Mouse (Mus musculus): ENCODE data around the gene Spata45. TPM values are rescaled to one million over a fixed set of nuclear protein-coding genes. Genes with fewer than 3 reads are reported as not detected.
A peak's percentile ranks its signal among the peaks of the same experiment; 100 is the strongest.

Spata45 gene
- polyA plus RNA-seq, 1 experiment from 2014 or later: not detected

GRCm38 (mm10) chr1:191046231-191046824 is 9.9 kb downstream of the Spata45 start:
- 71% methylated on average over 7 of the region's 7 CpGs for WGBS
- H3K36me3 ChIP-seq: no peaks in the 10 kb centered on the region
- no peaks in the 10 kb centered on the region for H3K27me3 ChIP-seq
- no peaks in the 10 kb centered on the region for H3K9me3 ChIP-seq (replicated peaks)
- H3K4me3 ChIP-seq: no peak overlapping the region
- H3K4me1 ChIP-seq: no peaks in the 10 kb centered on the region
- no peak overlapping the region for H3K4me2 ChIP-seq (replicated peaks)
- ATAC-seq (ENCODE audit: low FRiP score): no peak
- no peak overlapping the region for H3K27ac ChIP-seq
- no peak overlapping the region for H3K9ac ChIP-seq

GRCm38 (mm10) chr1:191053555-191053954 is 17.1 kb downstream of the Spata45 start:
- Histone ChIP-seq H3K36me3 (no peaks in the 10 kb centered on the region), H3K4me1 (no peaks in the 10 kb centered on the region), H3K4me3 (no peak overlapping the region), H3K27me3 (no peaks in the 10 kb centered on the region), H3K4me2 (replicated peaks) (no peak overlapping the region), H3K27ac (no peak overlapping the region), H3K9me3 (replicated peaks) (no peaks in the 10 kb centered on the region), H3K9ac (no peak overlapping the region)
- 87% methylated on average over 3 of the region's 3 CpGs for WGBS
- no peak for ATAC-seq (ENCODE audit: low FRiP score)

DNA sequence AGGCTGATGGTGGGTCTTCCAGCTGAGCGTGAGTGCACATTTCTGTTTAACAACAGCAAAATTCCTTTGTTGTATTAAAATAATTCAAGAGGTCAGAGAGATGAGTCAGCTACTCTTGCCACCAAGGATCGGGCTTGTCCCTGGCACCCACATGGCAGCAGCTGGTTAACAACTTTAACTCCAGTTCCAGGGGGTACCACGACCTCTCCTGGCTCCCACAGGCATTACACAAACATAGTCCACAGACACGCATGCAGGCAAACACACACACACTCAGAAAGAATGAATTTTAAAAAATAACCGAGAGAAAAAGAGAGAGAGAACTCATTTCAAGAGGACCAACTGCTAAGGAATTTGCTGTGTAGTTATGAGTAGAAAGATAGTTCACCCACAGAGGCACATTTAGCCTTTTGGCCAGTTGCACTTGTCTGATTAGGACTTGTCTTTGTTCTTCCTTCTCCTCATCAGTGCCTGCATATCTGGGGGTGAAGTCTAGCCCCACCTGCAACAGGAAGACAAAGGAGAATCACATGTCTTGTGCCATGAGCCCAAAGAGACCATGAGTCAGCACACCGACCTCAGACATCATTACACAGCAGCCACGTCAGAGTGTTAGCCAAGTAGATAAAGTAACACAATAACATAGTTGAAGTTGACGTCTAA is 18.6 kb downstream of the Spata45 start:
- Histone ChIP-seq H3K4me2 (replicated peaks) (no peak overlapping the region), H3K27me3 (no peaks in the 10 kb centered on the region), H3K9me3 (replicated peaks) (no peaks in the 10 kb centered on the region), H3K27ac (no peak overlapping the region), H3K4me1 (no peaks in the 10 kb centered on the region), H3K4me3 (no peak overlapping the region), H3K9ac (no peak overlapping the region), H3K36me3 (no peaks in the 10 kb centered on the region)
- 77% methylated on average over 8 of the region's 8 CpGs for WGBS
- ATAC-seq (ENCODE audit: low FRiP score): no peak

- H3K36me3 ChIP-seq: no peaks in the 10 kb centered on the region
- no peak overlapping the region for H3K9ac ChIP-seq
- H3K4me2 ChIP-seq (replicated peaks): no peak overlapping the region
- no peaks in the 10 kb centered on the region for H3K27me3 ChIP-seq
- WGBS: 66% methylated on average over 2 of the region's 2 CpGs
- H3K27ac ChIP-seq: no peak overlapping the region
- no peak overlapping the region for H3K4me3 ChIP-seq
- H3K9me3 ChIP-seq (replicated peaks): no peaks in the 10 kb centered on the region
- ATAC-seq (ENCODE audit: low FRiP score): no peak
- no peaks in the 10 kb centered on the region for H3K4me1 ChIP-seq
These were observed 19.1 kb downstream of the Spata45 start for GRCm38 (mm10) chr1:191055533-191055873.

DNA sequence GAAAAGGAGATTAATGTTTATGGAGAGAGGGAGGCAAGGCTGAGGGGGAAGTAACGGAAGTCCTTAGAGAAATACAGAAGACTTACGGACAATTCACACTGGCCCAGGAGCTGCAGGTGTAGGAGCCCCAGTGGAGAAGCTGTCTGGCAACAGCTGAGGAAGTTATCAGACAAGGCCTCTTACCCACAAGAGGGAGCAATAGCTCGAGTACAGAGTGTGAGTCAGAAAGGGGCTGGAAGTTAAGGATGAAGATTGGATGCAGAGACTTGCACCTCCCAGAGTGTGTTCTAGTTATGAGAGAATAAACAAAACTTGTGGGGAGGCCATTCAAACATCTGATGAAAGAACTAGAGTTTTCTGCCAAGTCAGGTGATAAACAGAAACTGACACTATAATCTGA is 21.0 kb downstream of the Spata45 start:
- Histone ChIP-seq H3K27ac (no peak overlapping the region), H3K4me1 (peaks cover 7% of the 10 kb centered on the region), H3K27me3 (no peaks in the 10 kb centered on the region; the same call in 1 of the 2 replicates), H3K36me3 (no peaks in the 10 kb centered on the region), H3K4me2 (replicated peaks) (no peak overlapping the region), H3K9ac (no peak overlapping the region), H3K4me3 (no peak overlapping the region), H3K9me3 (replicated peaks) (no peaks in the 10 kb centered on the region)
- 71% methylated on average over 3 of the region's 3 CpGs for WGBS
- no peak for ATAC-seq (ENCODE audit: low FRiP score)

DNA sequence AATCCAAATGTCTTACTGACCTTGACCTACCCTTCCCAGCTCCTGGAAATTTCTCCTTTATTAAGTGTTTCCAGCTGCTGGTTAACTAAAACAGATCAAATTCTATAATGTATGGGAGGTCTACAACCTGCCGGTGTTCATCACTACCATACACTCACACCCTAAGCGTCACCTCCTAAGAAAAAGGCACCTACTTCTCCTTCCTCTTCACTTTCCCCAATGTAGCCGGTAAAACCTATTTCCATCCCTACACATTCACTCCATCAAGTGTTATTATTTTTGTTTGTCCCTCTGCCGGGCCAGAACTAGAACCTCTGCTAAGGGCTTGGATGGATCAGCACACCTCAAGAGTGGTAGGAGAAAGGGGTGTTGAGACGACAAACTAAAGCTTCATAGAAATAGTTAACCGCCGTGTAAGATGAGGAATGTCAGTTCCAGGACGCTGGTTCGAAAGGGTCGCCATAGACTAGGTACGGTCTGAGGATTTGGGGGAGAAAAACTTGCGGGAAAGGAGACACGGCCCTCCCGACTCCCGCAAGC is 25.9 kb downstream of the Spata45 start:
- Histone ChIP-seq H3K4me2 (replicated peaks) (peak overlapping the region; percentile 95), H3K27me3 (no peaks in the 10 kb centered on the region; the same call in 1 of the 2 replicates), H3K4me1 (peaks cover 18% of the 10 kb centered on the region), H3K27ac (peak overlapping the region; percentile 44; the same call in 1 of the 2 replicates), H3K36me3 (peaks cover 15% of the 10 kb centered on the region), H3K9ac (peak overlapping the region; percentile 76), H3K9me3 (replicated peaks) (no peaks in the 10 kb centered on the region), H3K4me3 (peak overlapping the region; percentile 86)
- WGBS: 7% methylated on average over 15 of the region's 15 CpGs
- 0 out of 2 replicates have a peak, but pooled peaks have one; percentile 24 for ATAC-seq (ENCODE audit: low FRiP score)

GRCm38 (mm10) chr1:191062781-191063485 is 26.5 kb downstream of the Spata45 start, which contains the start of the genes Tatdn3 and Nsl1:
Tatdn3 (minus strand) TSS chr1:191062932.
Nsl1 (plus strand) TSS chr1:191063012.
- peak; percentile 91 for ATAC-seq (ENCODE audit: low FRiP score)
- Histone ChIP-seq H3K27ac (peak within 1 kb of the TSS; percentile 44; the same call in 1 of the 2 replicates), H3K27me3 (no peaks in the 10 kb centered on the region; the same call in 1 of the 2 replicates), H3K4me3 (peak within 1 kb of the TSS; percentile 86), H3K9me3 (replicated peaks) (no peaks in the 10 kb centered on the region), H3K4me2 (replicated peaks) (peak within 1 kb of the TSS; percentile 95), H3K4me1 (peaks cover 18% of the 10 kb centered on the region), H3K36me3 (peaks cover 20% of the 10 kb centered on the region), H3K9ac (peak within 1 kb of the TSS; percentile 76)
- under 1% methylated on average over 54 of the region's 56 CpGs for WGBS

GRCm38 (mm10) chr1:191063700-191064099 is 27.3 kb downstream of the Spata45 start:
- no peaks in the 10 kb centered on the region for H3K9me3 ChIP-seq (replicated peaks)
- H3K9ac ChIP-seq: peak overlapping the region; percentile 76; the same call in 1 of the 2 replicates
- WGBS: 62% methylated on average over 9 of the region's 9 CpGs
- peaks cover 25% of the 10 kb centered on the region for H3K36me3 ChIP-seq
- peaks cover 18% of the 10 kb centered on the region for H3K4me1 ChIP-seq
- H3K4me3 ChIP-seq: peak overlapping the region; percentile 86
- H3K27me3 ChIP-seq: no peaks in the 10 kb centered on the region; the same call in 1 of the 2 replicates
- no peak for ATAC-seq (ENCODE audit: low FRiP score)
- H3K27ac ChIP-seq: no peak overlapping the region
- H3K4me2 ChIP-seq (replicated peaks): peak overlapping the region; percentile 95

- no peak overlapping the region for H3K4me3 ChIP-seq
- no peak for ATAC-seq (ENCODE audit: low FRiP score)
- 78% methylated on average over 2 of the region's 2 CpGs for WGBS
- peaks cover 28% of the 10 kb centered on the region for H3K36me3 ChIP-seq
- no peak overlapping the region for H3K9ac ChIP-seq
- no peak overlapping the region for H3K4me2 ChIP-seq (replicated peaks)
- H3K9me3 ChIP-seq (replicated peaks): no peaks in the 10 kb centered on the region
- H3K27me3 ChIP-seq: no peaks in the 10 kb centered on the region; the same call in 1 of the 2 replicates
- peaks cover 18% of the 10 kb centered on the region for H3K4me1 ChIP-seq
- no peak overlapping the region for H3K27ac ChIP-seq
These were observed 28.1 kb downstream of the Spata45 start for GRCm38 (mm10) chr1:191064535-191064934.

GRCm38 (mm10) chr1:191065188-191065587 is 28.7 kb downstream of the Spata45 start:
- Histone ChIP-seq H3K27me3 (no peaks in the 10 kb centered on the region; the same call in 1 of the 2 replicates), H3K9me3 (replicated peaks) (no peaks in the 10 kb centered on the region), H3K4me3 (no peak overlapping the region), H3K4me1 (peaks cover 18% of the 10 kb centered on the region), H3K27ac (no peak overlapping the region), H3K36me3 (peaks cover 35% of the 10 kb centered on the region), H3K9ac (no peak overlapping the region), H3K4me2 (replicated peaks) (no peak overlapping the region)
- 90% methylated on average over 4 of the region's 4 CpGs for WGBS
- no peak for ATAC-seq (ENCODE audit: low FRiP score)

DNA sequence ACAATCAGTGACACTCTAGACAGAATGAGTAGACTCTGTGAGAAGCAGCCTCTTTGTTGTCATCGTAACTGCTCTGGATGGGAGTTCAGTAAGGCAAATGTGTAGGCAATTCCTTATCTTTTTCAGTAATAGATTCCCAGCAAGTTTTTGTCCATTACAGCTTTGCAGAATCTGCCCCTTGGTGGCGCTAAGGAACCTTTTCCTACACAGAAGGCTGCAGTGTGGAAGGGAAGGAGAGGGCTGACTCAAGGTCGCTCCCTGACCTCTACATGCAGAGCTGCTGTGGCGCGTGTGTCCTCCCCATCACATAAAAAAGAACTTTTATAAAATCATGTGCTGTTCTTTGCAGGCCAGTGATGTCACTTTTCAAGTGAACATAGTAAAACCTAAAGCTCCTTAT is 31.9 kb downstream of the Spata45 start:
- Histone ChIP-seq H3K27me3 (no peaks in the 10 kb centered on the region), H3K9ac (no peak overlapping the region), H3K9me3 (replicated peaks) (no peaks in the 10 kb centered on the region), H3K4me3 (no peak overlapping the region), H3K4me1 (peaks cover 7% of the 10 kb centered on the region), H3K27ac (no peak overlapping the region), H3K36me3 (peaks cover 65% of the 10 kb centered on the region), H3K4me2 (replicated peaks) (no peak overlapping the region)
- ATAC-seq (ENCODE audit: low FRiP score): no peak
- 82% methylated on average over 5 of the region's 5 CpGs for WGBS

DNA sequence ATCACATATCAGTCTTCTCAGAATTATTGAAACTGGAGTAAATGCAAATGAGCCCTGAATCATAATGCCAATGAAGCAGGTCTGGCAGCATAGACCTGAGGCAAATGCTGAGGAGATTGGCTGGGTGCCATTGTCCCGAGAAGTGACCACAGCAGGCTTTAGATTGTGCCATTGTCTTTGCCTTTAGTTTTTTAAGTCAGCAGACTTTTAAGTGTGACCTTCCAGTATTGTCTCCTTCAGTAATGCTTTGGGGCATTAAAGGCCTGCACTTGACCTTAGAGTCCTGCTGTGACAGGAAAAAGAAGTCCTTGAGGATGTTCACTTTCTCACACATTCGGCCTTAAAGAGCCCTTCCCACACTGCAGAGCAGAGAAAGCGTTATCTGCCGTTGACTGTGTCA is 33.8 kb downstream of the Spata45 start:
- 90% methylated on average over 4 of the region's 4 CpGs for WGBS
- no peak overlapping the region for H3K9ac ChIP-seq
- H3K4me3 ChIP-seq: no peak overlapping the region
- no peaks in the 10 kb centered on the region for H3K27me3 ChIP-seq
- no peak overlapping the region for H3K27ac ChIP-seq
- no peak overlapping the region for H3K4me2 ChIP-seq (replicated peaks)
- no peak for ATAC-seq (ENCODE audit: low FRiP score)
- no peaks in the 10 kb centered on the region for H3K9me3 ChIP-seq (replicated peaks)
- H3K4me1 ChIP-seq: no peaks in the 10 kb centered on the region
- H3K36me3 ChIP-seq: peaks cover 64% of the 10 kb centered on the region

All from hindbrain, embryonic 12.5 days (tissue).